Mouse (Mus musculus) lung, postnatal 0 days (tissue): ENCODE data around the gene Nat8f4.

Source experiments
- CTCF ChIP-seq: IDR thresholded peaks from 2 replicates; pipeline ENCODE4 v1.5.1; 2016; ENCODE audit warnings: antibody characterized with exemption, mild to moderate bottlenecking
- EP300 ChIP-seq: IDR thresholded peaks from 2 replicates; pipeline ENCODE4 v1.6.1; 2016; ENCODE audit warnings: antibody characterized with exemption, mild to moderate bottlenecking, control low read depth

GRCm38 (mm10) chr6:85862565-85862964 lies 42.1 kb downstream of the Nat8f4 start:
- TF ChIP-seq CTCF (no peak), EP300 (no peak)
